29 mouse cellular contexts compared by ENCODE assay signal in genomic region chr19:34678428-34678827, GRCm38 (mm10). TPM values are rescaled to one million over a fixed set of nuclear protein-coding genes. Genes with fewer than 3 reads are reported as not detected.
A peak's percentile ranks its signal among the peaks of the same experiment; 100 is the strongest.
DNase-seq lines count a peak whose midpoint lies in the region; ATAC-seq lines count a peak whose summit lies in the region.
"Had no signal": no experiment of that assay in that cellular context is flagged by ENCODE, and none has a peak within 500 bp of the region (broad histone marks: within the 10 kb centered on the region; RNA-seq: fewer than 3 reads in every experiment).

No protein-coding gene starts in this region.

- peaks cover 4% of the 10 kb centered on the region; the same call in 1 of the 2 replicates for H3K4me1 ChIP-seq in heart, embryonic 15.5 days (replicated peaks)
- H3K4me1 ChIP-seq: forebrain, embryonic 13.5 days; hindbrain, embryonic 12.5 days; intestine, embryonic 15.5 days; midbrain, embryonic 12.5 days; neural tube, embryonic 15.5 days had no signal

- H3K9ac ChIP-seq in heart, embryonic 15.5 days = no peak overlapping the region
- H3K9ac ChIP-seq: forebrain, embryonic 13.5 days; hindbrain, embryonic 12.5 days; intestine, embryonic 15.5 days; liver, embryonic 14.5 days; midbrain, embryonic 12.5 days; neural tube, embryonic 15.5 days had no signal

- H3K9me3 ChIP-seq in heart, embryonic 15.5 days (replicated peaks) = no peaks in the 10 kb centered on the region
- H3K9me3 ChIP-seq: forebrain, embryonic 13.5 days; hindbrain, embryonic 12.5 days; intestine, embryonic 15.5 days; midbrain, embryonic 12.5 days; neural tube, embryonic 15.5 days had no signal

- no peaks in the 10 kb centered on the region for H3K36me3 ChIP-seq in heart, embryonic 15.5 days
- H3K36me3 ChIP-seq: hindbrain, embryonic 12.5 days; intestine, embryonic 15.5 days; midbrain, embryonic 12.5 days; neural tube, embryonic 15.5 days had no signal

- no peak overlapping the region for H3K27ac ChIP-seq in heart, embryonic 15.5 days
- H3K27ac ChIP-seq: forebrain, embryonic 13.5 days; hindbrain, embryonic 12.5 days; hindbrain, postnatal 0 days; intestine, embryonic 15.5 days; layer of hippocampus, adult 2 months; liver, embryonic 14.5 days; midbrain, embryonic 12.5 days; neural tube, embryonic 15.5 days had no signal

- peak; percentile 16 for DNase-seq in heart, adult 8-10 months (ENCODE audit: low spot score)
- no peak for DNase-seq in heart, adult 18-20 months
- DNase-seq in heart, adult 11 months = no peak
- DNase-seq in 3T3-L1 (ENCODE audit: low read depth, low spot score) = peak; percentile 24
- peak; percentile 12 for DNase-seq in c-Kit-positive CD71-negative TER-119-negative erythroid progenitor cells, embryonic 14.5 days (ENCODE audit: low read depth)
- no peak for DNase-seq in gastrocnemius, adult 18-20 months (ENCODE audit: low spot score)
- DNase-seq in ovary, postnatal 14 days (ENCODE audit: low spot score) = no peak
- DNase-seq: adrenal gland, adult 2 months; adrenal gland, postnatal 36 days; cerebellum, adult 2 months; cerebellum, postnatal 14 days; gastrocnemius, postnatal 25 days; kidney, adult 2 months; kidney, postnatal 36 days; lung, adult 2 months; lung, postnatal 14 days; right cerebral cortex, adult 18-20 months; spleen, adult 18-20 months; thymus, postnatal 14 days had no signal

- H3K4me3 ChIP-seq in heart, embryonic 15.5 days = no peak overlapping the region
- H3K4me3 ChIP-seq: forebrain, embryonic 13.5 days; hindbrain, embryonic 12.5 days; intestine, embryonic 15.5 days; layer of hippocampus, adult 2 months; midbrain, embryonic 12.5 days; neural tube, embryonic 15.5 days had no signal

- 43% methylated on average over 4 of the region's 4 CpGs for WGBS in heart, embryonic 15.5 days

- no peak overlapping the region for H3K4me2 ChIP-seq in heart, embryonic 15.5 days
- H3K4me2 ChIP-seq: forebrain, embryonic 13.5 days; hindbrain, embryonic 12.5 days; intestine, embryonic 15.5 days; midbrain, embryonic 12.5 days; neural tube, embryonic 15.5 days had no signal

- peak; percentile 50; the same call in 1 of the 2 replicates for ATAC-seq in heart, embryonic 15.5 days (replicated peaks; ENCODE audit: insufficient number of reproducible peaks, insufficient read depth, low FRiP score, low read depth)
- ATAC-seq: activated CD4-positive, CD25-positive, alpha-beta regulatory T cell, adult 4 months; forebrain, embryonic 13.5 days; hindbrain, postnatal 0 days; intestine, embryonic 15.5 days had no signal

- H3K27me3 ChIP-seq in heart, embryonic 15.5 days = no peaks in the 10 kb centered on the region
- H3K27me3 ChIP-seq: forebrain, embryonic 13.5 days; hindbrain, embryonic 12.5 days; intestine, embryonic 15.5 days; midbrain, embryonic 12.5 days; neural tube, embryonic 15.5 days had no signal

RNA-seq across cellular contexts. Expression of gene Ifit1, which starts 37.8 kb away (rescaled TPM):
- 1 to 10 TPM in 2 of 4 experiments, under 1 TPM in 2; 0.90 to 1.3 (median 1.0) TPM for total RNA-seq in heart, adult 8-10 months (2022)
- total RNA-seq in heart, adult 18-20 months (2021) = 1 to 10 TPM; 1.8 to 2.0 TPM
- 0.76 and 1.7 TPM in 2 replicates for polyA plus RNA-seq in heart, embryonic 15.5 days (2015; fragmentation: Nextera tagmentation; extraction: Ambion mirVana)
- total RNA-seq in gastrocnemius, adult 18-20 months (2021) = under 1 TPM; 0.25 to 0.57 TPM

RNA-seq across cellular contexts. Expression of gene Ifit1bl2, which starts 37.9 kb away (rescaled TPM):
- total RNA-seq in heart, adult 8-10 months (2022) = 1 to 10 TPM; 1.2 to 2.1 (median 1.8) TPM
- 1 to 10 TPM; 1.1 to 2.1 TPM for total RNA-seq in heart, adult 18-20 months (2021)
- polyA plus RNA-seq in heart, embryonic 15.5 days (2015; fragmentation: Nextera tagmentation; extraction: Ambion mirVana) = 1.1 and 1.3 TPM in 2 replicates
- total RNA-seq in gastrocnemius, adult 18-20 months (2021) = not detected
- total RNA-seq: gastrocnemius, postnatal 25 days had no signal
- polyA plus RNA-seq: midbrain, embryonic 12.5 days had no signal

Comparison
In these comparisons a context has a peak if more than half of its experiments do, and no peak if none do; other contexts are left out.
1. DNase-seq: peak in heart, adult 8-10 months (single experiment), 3T3-L1 (single experiment) and c-Kit-positive CD71-negative TER-119-negative erythroid progenitor cells, embryonic 14.5 days (single experiment); none in heart, adult 18-20 months (0 of 2), heart, adult 11 months (single experiment), gastrocnemius, adult 18-20 months (single experiment) and ovary, postnatal 14 days (single experiment).